Mouse (Mus musculus): ENCODE data around the gene Ccdc117. TPM values are rescaled to one million over a fixed set of nuclear protein-coding genes. Genes with fewer than 3 reads are reported as not detected.

The Ccdc117 gene
- total and polyA plus RNA-seq, 3 experiments, result 24.3 to 38.9 (median 27.0) TPM

- Histone ChIP-seq H3K36me3 (replicated peaks in 1 of 2; ENCODE audit: control insufficient read depth in 1 of 2, insufficient read depth in 1 of 2, low read length in 1 of 2) (peaks cover 6 to 19% of the 10 kb centered on the region in 2 experiments), H3K9me3 (replicated peaks; ENCODE audit: low read length) (peaks cover 3% of the 10 kb centered on the region), H3K4me2 (ENCODE audit: insufficient read depth, low read depth, poor library complexity, severe bottlenecking) (no peak overlapping the region), H3K9ac (ENCODE audit: insufficient read depth, low read depth) (no peak overlapping the region), H3K27me3 (replicated peaks) (no peaks in the 10 kb centered on the region), H3K4me3 (replicated peaks in 1 of 3; ENCODE audit: low read depth in 2 of 3, low read length in 2 of 3, poor library complexity in 1 of 3) (no peak overlapping the region), H3K79me2 (replicated peaks; ENCODE audit: control insufficient read depth, extremely low read depth, insufficient read depth, poor library complexity, severe bottlenecking) (peaks cover 33% of the 10 kb centered on the region), H3K27ac (ENCODE audit: insufficient read depth, low read depth) (no peak overlapping the region), H3K4me1 (ENCODE audit: control insufficient read depth in 1 of 2, insufficient read depth in 2 of 2) (peaks cover 6 to 27% of the 10 kb centered on the region in 2 experiments; a peak in 3 of 4 replicates)
- no peak for TF ChIP-seq ZKSCAN1 (IDR thresholded peaks at IDR 0.05; ENCODE audit: borderline replicate concordance, low read depth, low read length)
- no peak for TF ChIP-seq RAD21 (IDR thresholded peaks at IDR 0.05; ENCODE audit: low read depth, low read length)
- TF ChIP-seq MXI1 (IDR thresholded peaks at IDR 0.05; ENCODE audit: low read depth, low read length), result no peak
- TF ChIP-seq CHD2 (IDR thresholded peaks at IDR 0.05; ENCODE audit: low read length), result no peak
- TF ChIP-seq NELFE (IDR thresholded peaks at IDR 0.05; ENCODE audit: low read depth, low read length), result no peak
- no peak for TF ChIP-seq ZC3H11A (IDR thresholded peaks at IDR 0.05; ENCODE audit: low read depth, low read length)
- no peak for TF ChIP-seq MAX (IDR thresholded peaks at IDR 0.05; ENCODE audit: low read length)
- no peak for TF ChIP-seq MEF2A (IDR thresholded peaks at IDR 0.05; ENCODE audit: borderline replicate concordance, low read depth, low read length)
- no peak for TF ChIP-seq HCFC1 (IDR thresholded peaks at IDR 0.05; ENCODE audit: low read depth, low read length)
- no peak for TF ChIP-seq EP300 (IDR thresholded peaks at IDR 0.05; ENCODE audit: low read length)
- no peak for TF ChIP-seq JUN (IDR thresholded peaks at IDR 0.05; ENCODE audit: insufficient read depth, low read depth, low read length)
- TF ChIP-seq USF1 (IDR thresholded peaks at IDR 0.05; ENCODE audit: low read depth, low read length), result no peak
- TF ChIP-seq BHLHE40 (IDR thresholded peaks at IDR 0.05; ENCODE audit: low read depth, low read length), result no peak
- no peak for TF ChIP-seq POLR2A (IDR thresholded peaks at IDR 0.05; ENCODE audit: low read depth, low read length)
- no peak for DNase-seq (ENCODE audit: extremely low read depth)
- dilution Hi-C loops (cut with MboI; ENCODE audit: extremely low pct_ligation_motif_present, extremely low pct_unique_long_range_greater_than_20kb, low sequenced_read_pairs) (no loop called here), in situ Hi-C loops (cut with MboI; ENCODE audit: low pct_ligation_motif_present, low pct_unique_long_range_greater_than_20kb, low sequenced_read_pairs) (no loop called here)
These were observed 1.3 kb upstream of the Ccdc117 start for GRCm38 (mm10) chr11:5543281-5543680.

- H3K79me2 ChIP-seq (replicated peaks; ENCODE audit: control insufficient read depth, extremely low read depth, insufficient read depth, poor library complexity, severe bottlenecking), result peaks cover 37% of the 10 kb centered on the region
- peak overlapping the region; percentile 52; the same call in 1 of the 2 replicates for H3K4me2 ChIP-seq (ENCODE audit: insufficient read depth, low read depth, poor library complexity, severe bottlenecking)
- H3K27me3 ChIP-seq (replicated peaks), result no peaks in the 10 kb centered on the region
- DNase-seq (ENCODE audit: extremely low read depth), result no peak
- no peak for TF ChIP-seq HCFC1 (IDR thresholded peaks at IDR 0.05; ENCODE audit: low read depth, low read length)
- peak; percentile 8; the same call in 1 of the 2 replicates for TF ChIP-seq IRF4 (IDR thresholded peaks at IDR 0.05; ENCODE audit: low read depth, low read length)
- TF ChIP-seq MYC (IDR thresholded peaks at IDR 0.05; ENCODE audit: low read depth, low read length), result 0 out of 2 replicates have a peak, but pooled peaks have one; percentile 6
- no peaks in the 10 kb centered on the region for H3K9me3 ChIP-seq (replicated peaks; ENCODE audit: low read length)
- dilution Hi-C loops (cut with MboI; ENCODE audit: extremely low pct_ligation_motif_present, extremely low pct_unique_long_range_greater_than_20kb, low sequenced_read_pairs), result no loop called here
- H3K9ac ChIP-seq (ENCODE audit: insufficient read depth, low read depth), result no peak overlapping the region
- peak overlapping the region in 1 of 3 experiments; percentile 90 for H3K4me3 ChIP-seq (replicated peaks in 1 of 3; ENCODE audit: low read depth in 2 of 3, low read length in 2 of 3, poor library complexity in 1 of 3)
- H3K4me1 ChIP-seq (ENCODE audit: control insufficient read depth in 1 of 2, insufficient read depth in 2 of 2), result peaks cover 6 to 31% of the 10 kb centered on the region in 2 experiments; a peak in 3 of 4 replicates
- in situ Hi-C loops (cut with MboI; ENCODE audit: low pct_ligation_motif_present, low pct_unique_long_range_greater_than_20kb, low sequenced_read_pairs), result no loop called here
- H3K36me3 ChIP-seq (replicated peaks in 1 of 2; ENCODE audit: control insufficient read depth in 1 of 2, insufficient read depth in 1 of 2, low read length in 1 of 2), result peaks cover 8 to 24% of the 10 kb centered on the region in 2 experiments
- no peak overlapping the region for H3K27ac ChIP-seq (ENCODE audit: insufficient read depth, low read depth)
These were observed 647 bp upstream of the Ccdc117 start for GRCm38 (mm10) chr11:5542482-5543185.
